ENCODE assay signal across 8 mouse cellular contexts in genomic region chr7:127008239-127009019, GRCm38 (mm10). TPM values are rescaled to one million over a fixed set of nuclear protein-coding genes. Genes with fewer than 3 reads are reported as not detected.
DNase-seq lines count a peak whose midpoint lies in the region; ATAC-seq and TF ChIP-seq lines count a peak whose summit lies in the region.

No protein-coding gene starts in this region.

- peaks cover 2% of the 10 kb centered on the region; the same call in 1 of the 2 replicates for H3K4me1 ChIP-seq in cortical plate, adult 2 months (ENCODE audit: control insufficient read depth, insufficient read depth, low read length)
- no peaks in the 10 kb centered on the region; the same call in 1 of the 2 replicates for H3K4me1 ChIP-seq in limb, embryonic 10.5 days
- peaks cover 3% of the 10 kb centered on the region; the same call in 1 of the 2 replicates for H3K4me1 ChIP-seq in midbrain, embryonic 13.5 days (replicated peaks)

- H3K27me3 ChIP-seq in limb, embryonic 10.5 days (ENCODE audit: low read depth, poor library complexity, severe bottlenecking) = no peaks in the 10 kb centered on the region
- no peaks in the 10 kb centered on the region for H3K27me3 ChIP-seq in midbrain, embryonic 13.5 days

- no peak overlapping the region for H3K4me3 ChIP-seq in cortical plate, adult 2 months (ENCODE audit: insufficient read depth, low read length)
- H3K4me3 ChIP-seq in limb, embryonic 10.5 days = 0 out of 2 replicates have a peak overlapping the region, but pooled peaks have one; percentile 1
- no peak overlapping the region for H3K4me3 ChIP-seq in midbrain, embryonic 13.5 days (replicated peaks)

- H3K9ac ChIP-seq in midbrain, embryonic 13.5 days (replicated peaks) = no peak overlapping the region; the same call in 1 of the 2 replicates

- peak overlapping the region; percentile 62 for H3K27ac ChIP-seq in cortical plate, adult 2 months (ENCODE audit: insufficient read depth, low read length)
- peak overlapping the region; percentile 64 for H3K27ac ChIP-seq in limb, embryonic 10.5 days
- peak overlapping the region; percentile 41 for H3K27ac ChIP-seq in midbrain, embryonic 13.5 days

- WGBS in limb, embryonic 10.5 days = 72% methylated on average over 9 of the region's 9 CpGs
- 67% methylated on average over 9 of the region's 9 CpGs for WGBS in midbrain, embryonic 13.5 days

- TF ChIP-seq CTCF in cortical plate, adult 2 months (IDR thresholded peaks at IDR 0.05; ENCODE audit: extremely low read depth, insufficient read depth, low read length) = no peak

- no peak overlapping the region for H3K4me2 ChIP-seq in midbrain, embryonic 13.5 days (replicated peaks)

- no peaks in the 10 kb centered on the region for H3K9me3 ChIP-seq in limb, embryonic 10.5 days (replicated peaks)
- no peaks in the 10 kb centered on the region for H3K9me3 ChIP-seq in midbrain, embryonic 13.5 days

- no peak for TF ChIP-seq POLR2A in cortical plate, adult 2 months (IDR thresholded peaks at IDR 0.05; ENCODE audit: extremely low read depth, insufficient read depth, low read length)

- H3K36me3 ChIP-seq in limb, embryonic 10.5 days = peaks cover 23% of the 10 kb centered on the region
- H3K36me3 ChIP-seq in midbrain, embryonic 13.5 days = peaks cover 16% of the 10 kb centered on the region

- DNase-seq in 3134 (ENCODE audit: extremely low read depth, insufficient read length, low spot score) = peak; percentile 78
- DNase-seq in adipocyte (ENCODE audit: low spot score) = peak; percentile 79
- DNase-seq in heart, adult 11 months = peak; percentile 99
- peak; percentile 60 for DNase-seq in kidney, adult 11 months
- no peak for DNase-seq in limb, embryonic 10.5 days (ENCODE audit: low spot score)
- peak; percentile 55 to 71 for DNase-seq in urinary bladder, postnatal 36 days (ENCODE audit: low spot score in 2 of 2)

- ATAC-seq in midbrain, embryonic 13.5 days = peak; percentile 56; the same call in 1 of the 2 replicates

RNA-seq across cellular contexts. Expression of gene Mvp, which starts 6.0 kb away (rescaled TPM):
- 8.0 and 8.2 TPM in 2 replicates for polyA plus RNA-seq in cortical plate, adult 2 months (2012; rRNA removed)
- 3.3 and 4.0 TPM in 2 replicates for polyA plus RNA-seq in limb, embryonic 10.5 days (2016; fragmentation: Nextera tagmentation; extraction: Ambion mirVana)
- 3.0 and 3.7 TPM in 2 replicates for polyA plus RNA-seq in midbrain, embryonic 13.5 days (2015; fragmentation: Nextera tagmentation; extraction: Ambion mirVana)

RNA-seq across cellular contexts. Expression of gene Pagr1b, which starts 7.9 kb away (rescaled TPM):
- polyA plus RNA-seq in cortical plate, adult 2 months (2012; rRNA removed) = 1.8 and 2.2 TPM in 2 replicates
- polyA plus RNA-seq in limb, embryonic 10.5 days (2016; fragmentation: Nextera tagmentation; extraction: Ambion mirVana) = 0.90 TPM in 1 of 2 replicates, not detected in the other
- 0.30 TPM in 1 of 2 replicates, not detected in the other for polyA plus RNA-seq in midbrain, embryonic 13.5 days (2015; fragmentation: Nextera tagmentation; extraction: Ambion mirVana)

RNA-seq across cellular contexts. Expression of gene Pagr1a, which starts 8.7 kb away (rescaled TPM):
- 41.1 and 50.4 TPM in 2 replicates for polyA plus RNA-seq in cortical plate, adult 2 months (2012; rRNA removed)
- polyA plus RNA-seq in limb, embryonic 10.5 days (2016; fragmentation: Nextera tagmentation; extraction: Ambion mirVana) = 88.5 and 95.0 TPM in 2 replicates
- polyA plus RNA-seq in midbrain, embryonic 13.5 days (2015; fragmentation: Nextera tagmentation; extraction: Ambion mirVana) = 39.8 and 40.8 TPM in 2 replicates

RNA-seq across cellular contexts. Expression of gene Gm42742, which starts 12.5 kb away (rescaled TPM):
- polyA plus RNA-seq in cortical plate, adult 2 months (2012; rRNA removed) = 97.1 and 109 TPM in 2 replicates
- 30.8 and 44.7 TPM in 2 replicates for polyA plus RNA-seq in limb, embryonic 10.5 days (2016; fragmentation: Nextera tagmentation; extraction: Ambion mirVana)
- 72.0 and 73.9 TPM in 2 replicates for polyA plus RNA-seq in midbrain, embryonic 13.5 days (2015; fragmentation: Nextera tagmentation; extraction: Ambion mirVana)

RNA-seq across cellular contexts. Expression of gene Prrt2, which starts 12.6 kb away (rescaled TPM):
- 371 and 405 TPM in 2 replicates for polyA plus RNA-seq in cortical plate, adult 2 months (2012; rRNA removed)
- 2.9 and 4.4 TPM in 2 replicates for polyA plus RNA-seq in limb, embryonic 10.5 days (2016; fragmentation: Nextera tagmentation; extraction: Ambion mirVana)
- 10.8 and 11.9 TPM in 2 replicates for polyA plus RNA-seq in midbrain, embryonic 13.5 days (2015; fragmentation: Nextera tagmentation; extraction: Ambion mirVana)
